Mouse (Mus musculus) c-Kit-negative CD71-positive TER-119-positive erythroid progenitor cells, embryonic 14.5 days (primary cell): ENCODE results near the gene Rasgrp2.

ENCODE experiments used
- DNase-seq: peaks from one replicate; pipeline ENCODE4 v3.0.0-alpha.2; 2013; ENCODE audit warnings: low read depth, low spot score

The Rasgrp2 gene

DNA sequence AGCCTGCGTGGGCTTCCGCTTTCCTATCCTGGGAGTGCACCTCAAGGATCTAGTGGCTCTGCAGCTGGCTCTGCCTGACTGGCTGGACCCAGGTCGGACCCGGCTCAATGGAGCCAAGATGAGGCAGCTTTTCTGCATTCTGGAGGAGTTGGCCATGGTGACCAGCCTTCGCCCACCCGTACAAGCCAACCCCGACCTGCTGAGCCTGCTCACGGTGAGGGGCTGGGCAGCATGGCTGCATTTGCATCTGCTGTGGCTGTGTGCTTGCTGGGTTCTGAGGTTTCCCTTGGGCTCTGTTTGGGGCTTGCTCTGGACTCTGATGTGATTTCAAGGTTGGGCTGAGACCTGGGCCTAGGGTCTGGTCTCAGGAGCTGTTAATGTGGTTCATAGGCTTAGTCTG lies 8.0 kb downstream of the Rasgrp2 start:
- no peak for DNase-seq

DNA sequence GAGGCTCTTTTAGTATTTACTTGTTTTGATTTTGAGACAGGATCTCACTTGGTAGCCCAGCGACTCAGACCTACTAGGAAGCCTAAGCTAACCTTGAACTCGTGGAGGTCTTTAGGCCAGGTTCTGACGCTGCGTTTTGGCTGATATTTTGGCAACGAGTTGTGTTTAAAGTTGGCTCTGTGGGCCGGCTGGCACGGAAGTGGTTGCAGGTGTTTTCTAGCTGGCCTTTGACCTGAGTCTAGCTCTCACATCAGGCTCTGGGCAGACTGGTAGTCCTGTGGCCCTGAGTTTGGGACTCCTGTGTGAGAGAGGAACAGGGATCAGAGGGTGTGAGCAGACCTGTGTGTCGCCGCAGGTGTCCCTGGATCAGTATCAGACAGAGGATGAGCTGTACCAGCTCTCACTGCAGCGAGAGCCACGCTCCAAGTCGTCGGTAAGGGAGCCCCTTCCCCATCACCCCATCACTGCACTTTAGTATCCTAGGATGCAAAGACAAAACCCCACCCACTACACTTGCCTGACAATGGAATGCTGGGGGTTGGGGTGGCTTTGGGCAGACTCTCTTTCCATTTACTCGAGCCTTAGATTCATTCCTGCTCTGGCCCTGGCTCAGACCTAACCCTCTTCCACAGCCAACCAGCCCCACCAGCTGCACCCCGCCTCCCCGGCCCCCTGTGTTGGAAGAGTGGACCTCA lies 8.8 kb downstream of the Rasgrp2 start:
- DNase-seq = no peak

DNA sequence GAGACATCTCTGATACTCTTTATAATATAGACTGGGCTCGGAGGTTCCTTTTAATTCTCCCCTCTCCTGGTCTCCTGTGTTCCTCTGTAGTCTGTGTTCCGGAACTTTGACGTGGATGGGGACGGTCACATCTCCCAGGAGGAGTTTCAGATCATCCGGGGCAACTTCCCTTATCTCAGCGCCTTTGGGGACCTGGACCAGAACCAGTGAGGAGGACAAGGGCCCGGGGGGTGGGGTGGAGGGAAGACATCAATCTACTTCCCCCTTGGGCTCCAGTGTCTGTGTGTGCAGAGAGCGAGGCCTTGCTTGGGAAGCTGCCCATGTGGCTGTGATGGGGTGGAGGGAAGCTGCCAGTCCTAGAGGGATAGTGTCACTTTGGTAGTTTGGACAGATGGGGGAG lies 9.6 kb downstream of the Rasgrp2 start:
- DNase-seq = no peak

DNA sequence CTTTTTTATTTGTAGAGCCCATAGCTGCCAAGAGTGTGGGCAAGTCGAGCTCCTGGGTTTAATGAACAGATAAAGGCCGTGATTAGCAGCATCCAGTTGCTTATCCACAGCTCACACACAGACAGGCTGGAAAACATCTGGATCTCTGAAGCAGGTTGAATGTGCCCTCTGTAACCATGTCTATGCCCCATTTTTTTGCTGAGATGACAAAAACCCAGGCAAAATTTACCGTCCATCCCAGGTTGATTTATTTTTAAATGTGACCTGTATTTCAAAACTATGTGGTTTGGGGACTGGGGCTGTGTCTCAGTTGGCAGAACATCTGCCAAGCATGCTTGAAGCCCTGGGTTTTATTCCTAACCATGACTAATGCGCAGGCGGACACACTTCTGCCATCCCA lies 10.0 kb downstream of the Rasgrp2 start:
- no peak for DNase-seq

DNA sequence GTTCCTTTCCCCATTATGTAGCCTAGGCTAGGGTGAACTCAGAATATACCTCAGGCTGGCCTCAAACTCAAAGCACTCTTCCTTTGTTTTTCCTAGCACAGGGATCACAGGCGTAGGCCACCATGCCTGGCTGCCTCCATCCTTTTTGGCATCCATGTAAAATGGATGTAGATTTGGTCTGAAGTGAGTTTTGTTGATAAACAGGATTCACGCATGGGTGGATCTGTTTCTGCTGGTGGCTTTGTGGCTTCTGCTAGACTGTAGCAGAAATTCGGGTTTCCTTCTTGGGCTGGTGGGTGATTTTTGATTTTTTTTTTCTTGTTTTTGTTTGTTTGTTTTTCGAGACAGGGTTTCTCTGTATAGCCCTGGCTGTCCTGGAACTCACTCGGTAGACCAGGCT lies 10.8 kb downstream of the Rasgrp2 start:
- DNase-seq = no peak

DNA sequence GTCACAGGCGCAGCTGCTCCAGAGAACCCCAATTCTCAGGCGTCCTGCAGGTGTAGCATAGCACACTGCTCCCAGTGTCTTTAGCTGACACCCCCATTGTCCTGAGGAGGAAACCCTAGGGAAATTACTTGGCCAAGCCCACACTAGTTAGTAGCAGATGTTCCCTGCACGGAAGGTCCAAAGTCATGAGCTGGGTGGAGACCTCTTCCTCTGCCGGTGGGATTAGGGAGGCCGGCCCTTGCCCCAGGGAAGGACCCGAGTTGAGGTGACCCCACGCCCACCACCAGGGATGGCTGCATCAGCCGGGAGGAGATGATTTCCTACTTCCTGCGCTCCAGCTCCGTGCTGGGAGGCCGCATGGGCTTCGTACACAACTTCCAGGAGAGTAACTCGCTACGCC lies 13.7 kb downstream of the Rasgrp2 start:
- no peak for DNase-seq

DNA sequence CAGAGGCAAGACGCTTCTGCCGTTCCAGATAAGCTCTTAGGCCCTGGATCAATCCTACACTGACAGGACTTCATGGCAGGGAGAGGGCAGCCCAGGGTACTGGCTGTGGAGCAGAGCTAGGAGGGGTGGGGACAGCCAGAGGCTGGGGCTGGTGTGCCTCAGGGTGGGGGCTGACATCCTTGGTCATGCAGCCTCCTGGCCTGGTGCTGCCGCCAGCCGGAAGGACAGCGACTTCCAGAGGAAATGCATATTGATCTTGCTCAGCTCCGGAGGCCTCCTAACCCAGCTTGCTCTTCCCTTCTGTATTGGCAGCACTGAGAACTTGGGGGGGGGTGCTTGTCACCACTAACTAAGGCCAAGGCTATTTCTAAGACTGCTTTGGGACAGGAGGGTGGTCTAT lies 16.3 kb downstream of the Rasgrp2 start:
- no peak for DNase-seq

DNA sequence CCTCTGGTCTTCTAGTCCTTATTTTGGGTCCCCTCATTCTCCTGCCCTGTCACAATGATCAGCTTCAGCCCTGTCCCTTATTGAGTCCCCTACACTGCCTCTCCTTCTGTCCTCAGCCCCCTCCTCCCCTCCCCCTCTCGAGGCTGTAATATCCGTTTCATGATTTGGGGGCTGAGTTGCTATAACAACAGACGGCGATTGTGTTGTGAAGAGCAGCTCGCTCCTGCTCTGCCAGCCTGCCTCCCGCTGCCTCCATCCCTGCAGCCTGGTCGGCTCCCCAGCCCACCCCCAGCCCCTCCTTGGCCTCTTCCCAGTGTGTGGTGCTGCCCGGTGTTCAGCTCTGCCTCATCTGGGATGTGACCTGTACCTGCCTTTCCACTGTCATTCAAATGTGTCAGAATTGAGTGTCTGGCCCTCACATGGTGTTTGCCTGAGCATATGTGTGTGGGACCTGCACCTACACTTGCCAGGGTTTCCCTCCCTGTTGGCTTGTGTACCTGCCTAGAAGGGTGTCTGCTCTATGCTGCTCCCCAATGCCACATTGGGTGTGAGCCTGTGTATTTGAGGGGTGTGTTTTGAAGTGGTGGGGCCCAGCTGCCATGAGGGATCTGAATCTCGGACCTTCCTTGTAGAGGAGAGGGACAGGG lies 17.1 kb downstream of the Rasgrp2 start:
- DNase-seq = no peak

DNA sequence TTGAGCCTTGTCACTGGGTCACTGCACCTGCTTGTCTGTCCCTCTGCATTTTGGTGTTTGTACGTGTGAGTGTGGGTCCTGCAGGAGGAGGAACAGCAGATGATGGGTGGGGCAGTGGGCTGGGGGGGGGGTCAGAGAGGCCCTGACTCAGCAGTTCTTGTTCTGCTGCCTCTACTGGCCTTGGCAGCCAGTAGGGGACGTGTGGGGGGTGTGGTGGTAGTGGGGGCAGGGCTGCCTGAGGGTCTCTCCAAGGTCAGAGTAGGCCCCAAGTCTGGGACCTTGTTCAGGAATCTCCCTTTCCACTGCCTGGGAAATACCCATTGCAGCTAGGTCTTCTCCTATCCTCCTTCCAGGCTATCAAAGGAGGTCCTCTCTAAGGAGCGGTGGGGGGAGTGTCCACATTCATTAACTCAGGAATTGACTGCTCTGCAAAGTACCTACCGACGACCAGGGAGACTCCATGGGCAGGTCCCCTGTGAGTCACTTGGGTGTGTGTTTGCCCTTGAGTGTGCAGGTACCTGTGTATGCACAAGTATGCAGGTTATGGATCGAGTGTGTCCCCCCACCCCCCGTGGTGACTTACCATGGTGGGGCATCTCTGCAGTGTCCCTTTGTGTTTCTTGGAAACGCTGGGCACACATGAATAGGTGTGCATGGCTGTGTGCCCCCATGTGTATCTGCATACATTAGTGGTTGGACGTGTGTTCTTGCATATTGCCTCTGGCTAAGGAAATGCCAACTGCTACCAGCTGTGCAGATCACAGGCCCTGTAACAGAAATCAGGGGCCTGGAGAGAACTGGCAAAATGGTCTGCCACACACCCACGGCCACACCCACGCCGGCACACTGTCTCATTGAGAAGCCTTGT lies 18.0 kb downstream of the Rasgrp2 start:
- DNase-seq = no peak

DNA sequence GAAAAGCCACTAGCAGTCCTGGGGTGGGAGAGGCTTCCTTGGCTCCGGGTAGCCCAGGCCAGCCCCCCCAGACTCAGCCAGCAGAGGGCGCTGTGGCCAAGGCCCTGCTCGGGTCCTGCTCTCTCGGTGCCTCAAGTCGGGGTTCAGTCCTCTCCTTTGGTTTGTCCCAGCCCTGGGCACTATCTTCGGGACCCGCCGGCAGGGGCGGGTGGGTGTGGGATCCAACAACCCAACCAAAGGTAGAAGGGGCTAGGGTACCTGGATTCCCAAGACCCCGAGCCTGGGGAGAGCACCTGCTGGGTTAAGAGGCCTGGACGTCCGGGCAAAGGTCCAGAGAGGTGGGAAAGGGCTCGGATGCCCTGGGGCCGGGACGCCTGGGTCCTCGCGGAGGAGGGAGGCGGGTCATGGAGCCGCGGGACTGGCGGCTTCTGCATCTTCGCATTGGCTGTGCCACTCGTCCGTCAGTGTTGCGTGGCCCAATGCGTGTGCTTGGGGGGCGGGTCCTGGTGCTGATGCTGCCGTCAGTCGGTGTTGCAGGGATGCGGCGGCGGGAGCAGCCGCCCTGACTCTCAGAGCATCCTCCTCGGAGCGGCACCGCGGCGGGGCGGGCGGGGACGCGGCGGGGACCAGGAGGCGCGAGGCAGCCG lies 19.2 kb downstream of the Rasgrp2 start, which contains the start of gene Nrxn2:
Nrxn2 (plus strand) TSS at position 499 of the 647 bp plus-strand sequence.
- DNase-seq = no peak

DNA sequence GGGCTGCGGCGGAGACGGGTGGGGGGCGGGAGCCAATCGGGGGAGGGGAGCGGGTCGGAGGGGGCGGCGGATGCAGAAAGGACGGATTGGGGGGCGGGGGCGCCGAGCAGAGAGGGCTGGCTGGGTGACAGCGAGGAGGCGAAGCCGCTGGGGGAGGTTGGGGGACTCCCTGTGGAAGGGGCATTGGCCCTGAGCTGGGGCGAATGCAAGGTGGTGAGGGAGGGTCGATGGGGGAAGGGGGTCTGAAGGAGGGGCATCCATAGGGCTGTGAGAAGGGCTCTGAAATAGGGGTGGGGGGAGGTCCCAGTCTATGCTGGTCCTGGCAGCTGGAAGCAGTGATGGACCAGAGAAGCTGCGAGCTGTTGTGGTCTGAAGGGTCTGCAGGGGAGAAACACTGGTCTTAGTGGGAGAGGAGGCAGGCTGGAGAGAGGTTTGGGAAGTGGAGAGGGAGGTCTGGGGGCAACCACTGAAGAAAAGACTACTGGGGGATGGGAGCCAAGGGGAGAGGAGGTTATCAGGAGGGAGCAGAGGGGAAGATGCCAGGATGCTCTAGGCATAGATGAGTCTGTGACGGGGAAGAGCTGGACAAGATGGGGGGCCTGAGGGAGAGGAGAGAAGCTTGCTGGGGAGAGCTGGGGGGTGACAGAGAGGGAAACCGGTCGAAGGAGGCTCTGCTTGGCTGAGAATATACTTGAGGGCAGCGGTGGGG lies 20.0 kb downstream of the Rasgrp2 start:
- no peak for DNase-seq

DNA sequence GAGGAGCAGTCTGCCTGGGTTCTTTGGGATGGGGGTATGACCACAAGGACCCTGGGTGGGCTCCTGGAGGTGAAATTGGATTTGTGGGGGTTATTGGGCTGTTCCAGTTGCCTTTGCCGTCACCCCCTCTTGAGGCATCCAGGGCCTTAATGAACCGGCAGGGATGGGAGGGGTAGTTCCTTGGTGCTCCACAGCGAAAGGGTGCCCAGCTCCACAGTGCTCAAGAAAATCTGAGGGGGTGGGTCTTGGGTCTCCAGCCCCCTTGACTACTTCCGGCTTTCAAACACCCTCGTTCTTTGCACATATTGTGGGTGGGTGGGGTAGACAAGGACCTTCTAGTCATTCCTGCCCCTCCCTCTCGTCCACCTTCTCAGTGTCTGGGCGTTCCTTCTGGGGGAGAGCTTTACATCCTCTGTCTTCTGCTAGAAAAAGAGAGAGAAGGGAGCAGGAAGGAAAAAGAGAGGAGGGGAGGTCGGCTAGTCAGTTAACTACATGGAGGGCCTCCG lies 20.7 kb downstream of the Rasgrp2 start:
- no peak for DNase-seq

DNA sequence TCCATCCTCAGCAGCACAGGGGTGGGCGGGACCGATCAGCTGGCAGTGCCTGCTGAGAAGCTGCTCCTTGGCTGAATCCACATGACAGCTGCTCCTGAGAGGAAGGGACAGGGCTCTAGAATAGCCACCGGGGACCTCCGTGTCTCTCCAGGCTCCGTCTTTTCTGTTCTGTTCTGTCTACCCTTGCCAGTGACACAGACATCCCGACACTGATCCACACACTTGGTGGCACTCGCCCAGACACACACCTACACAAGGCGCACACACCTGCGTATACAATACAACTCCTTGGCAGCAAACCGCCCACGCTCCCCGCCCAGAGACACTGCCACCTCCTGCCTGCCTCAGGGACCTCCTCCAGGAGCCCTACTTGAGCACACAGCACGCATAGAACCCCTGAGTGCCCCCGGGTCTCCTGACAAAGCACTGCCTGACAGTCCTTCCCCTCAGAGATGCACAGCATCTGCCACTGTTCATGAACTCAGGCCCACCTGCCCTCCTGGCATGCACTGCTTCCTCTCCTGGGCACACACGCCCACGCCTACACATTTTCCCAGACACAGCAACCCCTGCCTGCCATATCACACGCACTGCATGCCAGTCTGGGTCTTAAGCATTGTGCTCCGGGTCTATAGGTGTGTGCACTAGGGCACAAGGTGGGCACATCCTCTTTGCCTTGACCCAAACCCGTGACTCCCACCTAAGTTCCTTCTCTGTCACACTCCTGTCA lies 21.5 kb downstream of the Rasgrp2 start:
- DNase-seq = no peak

DNA sequence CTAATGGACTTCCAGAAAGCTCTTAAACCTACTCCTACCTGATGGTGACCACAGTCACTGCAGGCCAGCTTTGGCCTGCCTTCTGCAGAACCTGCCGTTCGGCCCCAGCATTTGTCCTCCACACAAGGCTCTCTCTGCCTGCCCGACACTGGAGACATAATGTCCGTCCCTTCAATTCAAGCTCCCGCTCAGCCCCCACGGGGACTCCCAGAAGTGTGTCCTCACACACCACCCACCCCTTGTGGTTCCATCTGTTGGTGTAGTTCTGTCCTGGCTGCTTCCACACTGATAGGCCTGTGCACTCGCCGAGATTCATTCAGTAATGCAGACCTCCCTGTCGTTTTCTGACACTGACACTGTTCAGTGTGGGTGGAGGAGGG lies 22.1 kb downstream of the Rasgrp2 start:
- DNase-seq = no peak

DNA sequence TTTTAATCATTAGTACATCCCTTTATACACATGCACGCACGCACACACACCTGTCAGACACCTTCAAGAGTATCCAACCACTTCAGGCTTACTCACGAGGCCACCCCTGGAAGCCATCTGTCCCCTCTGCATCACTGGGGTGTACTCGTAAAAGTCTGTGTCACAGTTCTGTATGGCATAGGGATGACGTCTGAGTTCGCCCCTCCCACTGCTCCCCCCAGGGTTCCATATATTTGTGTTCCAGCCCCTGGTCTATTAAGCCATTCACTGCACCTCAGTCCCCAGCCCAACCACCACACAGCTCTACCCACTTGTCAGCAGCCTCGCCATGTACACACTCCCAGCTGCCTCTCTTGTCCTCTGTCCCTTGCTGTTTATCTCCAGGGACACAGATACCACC lies 22.9 kb downstream of the Rasgrp2 start:
- DNase-seq = no peak

DNA sequence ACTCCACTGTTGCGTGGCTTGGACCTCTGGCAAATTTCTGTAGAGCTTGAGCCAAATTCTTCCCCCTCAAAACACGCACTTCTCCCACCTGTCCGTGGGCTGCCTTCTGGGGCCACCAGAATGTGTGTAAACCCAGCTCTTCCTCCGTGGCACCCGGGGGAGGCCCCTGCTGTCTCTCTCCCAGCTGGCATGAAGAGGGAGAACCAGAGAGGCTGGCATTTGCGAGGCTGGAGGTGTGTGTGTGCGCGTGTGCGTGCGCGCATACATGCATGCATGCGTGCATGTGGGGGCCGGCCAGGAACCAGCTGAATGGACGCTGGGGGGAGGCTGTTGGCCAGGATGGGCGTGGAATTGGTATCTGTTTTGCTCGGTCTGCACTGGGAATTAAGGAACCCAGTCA lies 24.1 kb downstream of the Rasgrp2 start:
- no peak for DNase-seq

DNA sequence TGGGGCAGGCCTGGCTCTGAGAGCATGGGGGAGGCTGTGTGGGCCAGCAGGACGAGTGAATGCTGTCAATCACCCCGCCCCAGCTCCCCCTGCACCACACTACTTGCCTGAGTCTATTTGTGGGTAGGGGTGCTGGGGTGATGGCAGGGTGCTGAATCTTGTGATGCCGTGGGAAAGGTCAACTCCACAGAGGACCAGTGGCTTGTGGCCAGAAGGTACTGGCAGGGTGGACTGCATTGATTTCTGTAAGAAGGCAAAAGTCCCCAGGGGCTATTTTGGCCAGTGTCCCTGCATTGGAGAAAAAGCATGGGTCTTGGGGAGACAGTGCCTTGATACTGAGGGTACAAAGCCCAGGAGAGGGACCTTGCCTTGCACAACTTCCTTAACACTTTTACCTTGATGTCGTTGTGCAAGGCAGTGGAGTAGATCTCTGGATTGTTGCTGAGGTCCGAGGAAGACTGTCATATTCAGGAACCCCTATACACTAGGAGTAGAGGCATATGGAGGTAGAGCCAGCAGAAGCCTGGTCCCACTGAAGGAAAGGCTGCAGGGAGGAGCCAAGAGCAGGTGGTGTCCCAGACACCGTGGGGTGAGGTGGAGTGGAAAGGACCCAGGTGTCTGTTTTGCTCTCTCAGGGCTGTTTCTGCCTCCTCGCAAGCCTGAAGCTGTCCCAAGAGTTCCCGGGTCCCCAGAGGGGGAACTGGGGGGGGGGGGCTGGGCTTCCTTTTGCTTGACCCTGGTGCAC lies 25.2 kb downstream of the Rasgrp2 start:
- DNase-seq = no peak

DNA sequence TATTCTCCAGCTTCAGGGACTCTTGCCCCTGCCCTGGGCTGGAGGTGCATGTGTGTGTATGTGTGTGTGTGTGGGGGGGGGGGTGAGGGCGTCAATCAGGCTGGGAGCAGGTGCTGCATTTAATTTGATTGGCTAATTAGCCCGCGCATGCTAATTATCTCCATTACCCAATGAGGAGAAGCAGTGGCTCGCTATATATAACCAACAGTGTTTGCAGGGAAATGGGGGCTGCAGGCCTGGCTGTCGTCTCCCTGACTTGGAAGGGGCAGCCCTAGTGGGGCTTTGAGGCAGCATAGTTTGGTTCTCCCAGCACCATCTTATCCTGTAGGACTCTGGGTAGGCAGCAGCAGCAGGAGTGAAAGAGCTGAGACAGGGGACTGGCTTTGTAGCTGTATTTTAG lies 26.5 kb downstream of the Rasgrp2 start:
- no peak for DNase-seq

DNA sequence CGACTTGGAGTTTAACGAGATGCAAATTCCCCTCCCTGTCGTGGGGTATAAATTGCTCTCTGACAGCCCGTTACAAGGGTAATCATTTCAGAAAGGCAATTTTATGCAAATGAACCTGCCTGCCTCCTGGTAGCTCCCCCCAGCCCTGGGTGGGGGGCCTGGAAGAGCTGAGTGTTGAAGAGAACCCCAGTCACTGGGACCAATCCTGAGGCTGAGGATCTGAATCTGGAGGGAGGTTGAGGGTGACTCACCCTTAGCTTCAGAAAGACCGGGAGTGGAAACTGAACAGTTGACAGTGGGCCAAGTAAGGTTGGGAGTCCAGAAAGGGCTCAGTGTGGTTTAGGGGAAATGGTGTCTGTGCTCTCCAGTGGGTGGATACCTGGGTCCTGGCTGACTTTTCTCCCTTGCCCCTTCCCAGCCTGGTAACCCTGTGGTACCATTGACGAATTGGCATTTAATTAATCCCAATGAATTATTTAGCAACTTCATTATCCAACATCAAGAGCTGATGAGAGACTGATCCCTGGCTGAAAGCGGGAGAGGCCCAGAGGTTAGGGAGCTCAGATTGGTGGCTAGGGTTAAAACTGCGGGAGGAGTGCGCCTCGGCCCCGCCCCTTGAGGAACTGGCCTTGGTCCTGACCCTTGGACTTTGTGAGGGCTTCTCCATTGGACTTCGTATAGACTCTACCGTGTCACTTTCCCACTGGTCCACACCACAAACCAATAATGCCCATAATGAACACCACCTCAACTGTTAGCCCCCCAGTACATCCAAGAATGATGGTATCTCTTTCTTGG lies 27.8 kb downstream of the Rasgrp2 start:
- DNase-seq = no peak
